Comparison of ENCODE assay signal across 8 mouse cellular contexts in the genomic region with DNA sequence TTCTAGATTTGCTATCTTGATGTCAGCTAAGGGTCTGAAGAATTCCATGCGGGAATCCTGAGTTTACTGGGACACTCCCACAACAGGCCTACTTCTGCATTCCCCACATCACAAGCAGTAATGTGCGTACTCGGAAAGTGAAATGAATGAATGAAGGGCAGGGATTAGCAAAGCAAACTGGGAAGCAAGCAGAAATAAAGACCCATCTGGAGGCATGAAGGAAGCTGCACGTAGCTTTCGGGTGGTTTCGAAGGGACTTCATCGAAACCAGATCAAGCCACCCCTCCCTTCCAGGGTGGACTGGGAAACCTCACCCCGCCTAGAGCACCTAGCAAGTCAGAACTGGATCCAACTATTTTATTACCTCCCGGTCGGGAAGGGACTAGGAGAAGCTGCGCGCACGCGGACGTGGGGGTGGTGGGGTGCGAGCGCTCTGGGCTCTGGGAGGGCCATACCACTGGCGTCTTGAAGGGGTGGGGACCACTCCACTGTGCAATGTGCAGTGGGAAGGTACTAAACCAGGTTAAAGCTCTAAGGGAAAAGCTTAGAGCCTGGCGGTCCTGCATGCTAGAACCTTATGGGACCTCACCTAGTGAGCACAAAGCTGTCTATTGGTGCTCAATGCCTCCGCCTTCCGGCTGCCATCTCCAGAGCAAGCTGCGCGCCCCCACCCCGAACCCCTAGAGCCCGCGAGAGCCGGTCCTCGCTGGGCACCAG. TPM values are rescaled to one million over a fixed set of nuclear protein-coding genes. Genes with fewer than 3 reads are reported as not detected.
DNase-seq lines count a peak whose midpoint lies in the region; ATAC-seq and TF ChIP-seq lines count a peak whose summit lies in the region.

No protein-coding gene starts in this region.

- no peak for TF ChIP-seq CTCF in bone marrow macrophage, adult 2 months (IDR thresholded peaks at IDR 0.05; ENCODE audit: low read depth, low read length)

- peak overlapping the region; percentile 56 for H3K4me2 ChIP-seq in lung, embryonic 15.5 days
- peak overlapping the region; percentile 11 for H3K4me2 ChIP-seq in hindbrain, embryonic 11.5 days (replicated peaks; ENCODE audit: low read depth, low read length)
- peak overlapping the region; percentile 45 for H3K4me2 ChIP-seq in limb, embryonic 15.5 days
- peak overlapping the region; percentile 46 for H3K4me2 ChIP-seq in neural tube, embryonic 12.5 days (replicated peaks)

- no peaks in the 10 kb centered on the region for H3K36me3 ChIP-seq in lung, embryonic 15.5 days
- H3K36me3 ChIP-seq in hindbrain, embryonic 11.5 days (ENCODE audit: control insufficient read depth, insufficient read depth, low read length), result no peaks in the 10 kb centered on the region
- no peaks in the 10 kb centered on the region for H3K36me3 ChIP-seq in limb, embryonic 15.5 days
- H3K36me3 ChIP-seq in neural tube, embryonic 12.5 days, result no peaks in the 10 kb centered on the region

- no peak for DNase-seq in lung, postnatal 14 days
- DNase-seq in hindbrain, embryonic 11.5 days (ENCODE audit: low spot score), result peak; percentile 16
- no peak for DNase-seq in cerebellum, adult 18-20 months
- DNase-seq in cerebellum, adult 9-11 months, result no peak

- no peak for TF ChIP-seq POLR2A in bone marrow macrophage, adult 2 months (IDR thresholded peaks at IDR 0.05; ENCODE audit: borderline replicate concordance, low read depth, low read length)

- WGBS in lung, embryonic 15.5 days, result 28% methylated on average over 28 of the region's 28 CpGs
- WGBS in hindbrain, embryonic 11.5 days, result 33% methylated on average over 28 of the region's 28 CpGs
- WGBS in limb, embryonic 15.5 days, result 25% methylated on average over 28 of the region's 28 CpGs
- 35% methylated on average over 28 of the region's 28 CpGs for WGBS in neural tube, embryonic 12.5 days

- H3K9me3 ChIP-seq in lung, embryonic 15.5 days, result no peaks in the 10 kb centered on the region
- no peaks in the 10 kb centered on the region for H3K9me3 ChIP-seq in hindbrain, embryonic 11.5 days (ENCODE audit: control insufficient read depth, low read length)
- no peaks in the 10 kb centered on the region for H3K9me3 ChIP-seq in limb, embryonic 15.5 days
- no peaks in the 10 kb centered on the region for H3K9me3 ChIP-seq in neural tube, embryonic 12.5 days

- peak overlapping the region; percentile 25 for H3K4me3 ChIP-seq in lung, embryonic 15.5 days
- H3K4me3 ChIP-seq in bone marrow macrophage, adult 2 months (ENCODE audit: insufficient read depth, low read length), result peak overlapping the region; percentile 35
- no peak overlapping the region for H3K4me3 ChIP-seq in hindbrain, embryonic 11.5 days (ENCODE audit: low read depth, low read length)
- H3K4me3 ChIP-seq in limb, embryonic 15.5 days, result peak overlapping the region; percentile 27
- 0 out of 2 replicates have a peak overlapping the region, but pooled peaks have one; percentile 9 for H3K4me3 ChIP-seq in neural tube, embryonic 12.5 days

- H3K27me3 ChIP-seq in lung, embryonic 15.5 days, result no peaks in the 10 kb centered on the region
- H3K27me3 ChIP-seq in hindbrain, embryonic 11.5 days (ENCODE audit: control insufficient read depth, insufficient read depth, low read length), result no peaks in the 10 kb centered on the region
- no peaks in the 10 kb centered on the region for H3K27me3 ChIP-seq in limb, embryonic 15.5 days
- H3K27me3 ChIP-seq in neural tube, embryonic 12.5 days (replicated peaks), result no peaks in the 10 kb centered on the region

- H3K4me1 ChIP-seq in lung, embryonic 15.5 days, result peaks cover 16% of the 10 kb centered on the region
- H3K4me1 ChIP-seq in bone marrow macrophage, adult 2 months (ENCODE audit: control insufficient read depth, insufficient read depth, low read length), result peaks cover 20% of the 10 kb centered on the region
- H3K4me1 ChIP-seq in hindbrain, embryonic 11.5 days (replicated peaks; ENCODE audit: control insufficient read depth, insufficient read depth, low read length), result no peaks in the 10 kb centered on the region
- H3K4me1 ChIP-seq in limb, embryonic 15.5 days, result peaks cover 16% of the 10 kb centered on the region
- no peaks in the 10 kb centered on the region for H3K4me1 ChIP-seq in neural tube, embryonic 12.5 days

- H3K27ac ChIP-seq in lung, embryonic 15.5 days, result peak overlapping the region; percentile 62
- H3K27ac ChIP-seq in bone marrow macrophage, adult 2 months (ENCODE audit: insufficient read depth, low read depth, low read length), result peak overlapping the region; percentile 80
- H3K27ac ChIP-seq in hindbrain, embryonic 11.5 days (ENCODE audit: low read depth, low read length), result no peak overlapping the region
- peak overlapping the region; percentile 87 for H3K27ac ChIP-seq in limb, embryonic 15.5 days
- no peak overlapping the region for H3K27ac ChIP-seq in neural tube, embryonic 12.5 days

- H3K9ac ChIP-seq in lung, embryonic 15.5 days, result peak overlapping the region; percentile 34
- H3K9ac ChIP-seq in hindbrain, embryonic 11.5 days (ENCODE audit: low read depth, low read length), result no peak overlapping the region
- no peak overlapping the region for H3K9ac ChIP-seq in limb, embryonic 15.5 days
- H3K9ac ChIP-seq in neural tube, embryonic 12.5 days, result no peak overlapping the region

- 0 out of 2 replicates have a peak, but pooled peaks have one; percentile 5 for ATAC-seq in lung, embryonic 15.5 days (ENCODE audit: borderline replicate concordance, extremely low read depth, low FRiP score, low TSS enrichment)
- no peak for ATAC-seq in hindbrain, embryonic 11.5 days (ENCODE audit: low FRiP score)
- ATAC-seq in limb, embryonic 15.5 days (ENCODE audit: insufficient number of reproducible peaks, low FRiP score, low TSS enrichment, low read depth), result peak; percentile 35; the same call in 1 of the 2 replicates
- no peak for ATAC-seq in neural tube, embryonic 12.5 days (ENCODE audit: low FRiP score, low read depth)

RNA-seq across cellular contexts. Expression of gene Plp2, which starts 3.3 kb away (rescaled TPM):
- polyA plus RNA-seq in lung, embryonic 15.5 days (2015; fragmentation: Nextera tagmentation; extraction: Ambion mirVana), result 186 and 191 TPM in 2 replicates
- 448 and 491 TPM in 2 replicates for polyA plus RNA-seq in bone marrow macrophage, adult 2 months (2012; ENCODE audit: insufficient read depth, insufficient read length, missing spikeins)
- 45.7 and 49.3 TPM in 2 replicates for polyA plus RNA-seq in hindbrain, embryonic 11.5 days (2014; fragmentation: Nextera tagmentation; extraction: Ambion mirVana)
- polyA plus RNA-seq in limb, embryonic 15.5 days (2015; fragmentation: Nextera tagmentation; extraction: Ambion mirVana), result 205 and 217 TPM in 2 replicates
- 31.2 and 34.6 TPM in 2 replicates for polyA plus RNA-seq in neural tube, embryonic 12.5 days (2016; fragmentation: Nextera tagmentation; extraction: Ambion mirVana)

RNA-seq across cellular contexts. Expression of gene Magix, which starts 6.6 kb away (rescaled TPM):
- polyA plus RNA-seq in lung, embryonic 15.5 days (2015; fragmentation: Nextera tagmentation; extraction: Ambion mirVana), result 0.53 and 0.62 TPM in 2 replicates
- polyA plus RNA-seq in bone marrow macrophage, adult 2 months (2012; ENCODE audit: insufficient read depth, insufficient read length, missing spikeins), result not detected in 2 replicates
- 0.07 and 0.25 TPM in 2 replicates for polyA plus RNA-seq in hindbrain, embryonic 11.5 days (2014; fragmentation: Nextera tagmentation; extraction: Ambion mirVana)
- polyA plus RNA-seq in limb, embryonic 15.5 days (2015; fragmentation: Nextera tagmentation; extraction: Ambion mirVana), result 0.47 and 1.1 TPM in 2 replicates
- 0.09 TPM in 1 of 2 replicates, not detected in the other for polyA plus RNA-seq in neural tube, embryonic 12.5 days (2016; fragmentation: Nextera tagmentation; extraction: Ambion mirVana)

RNA-seq across cellular contexts. Expression of gene Prickle3, which starts 17.4 kb away (rescaled TPM):
- polyA plus RNA-seq in lung, embryonic 15.5 days (2015; fragmentation: Nextera tagmentation; extraction: Ambion mirVana), result 8.5 and 8.8 TPM in 2 replicates
- polyA plus RNA-seq in bone marrow macrophage, adult 2 months (2012; ENCODE audit: insufficient read depth, insufficient read length, missing spikeins), result 9.3 and 10.0 TPM in 2 replicates
- 1.9 and 2.5 TPM in 2 replicates for polyA plus RNA-seq in hindbrain, embryonic 11.5 days (2014; fragmentation: Nextera tagmentation; extraction: Ambion mirVana)
- 17.7 and 18.1 TPM in 2 replicates for polyA plus RNA-seq in limb, embryonic 15.5 days (2015; fragmentation: Nextera tagmentation; extraction: Ambion mirVana)
- 2.4 and 3.0 TPM in 2 replicates for polyA plus RNA-seq in neural tube, embryonic 12.5 days (2016; fragmentation: Nextera tagmentation; extraction: Ambion mirVana)

RNA-seq across cellular contexts. Expression of gene Gpkow, which starts 22.5 kb away (rescaled TPM):
- polyA plus RNA-seq in lung, embryonic 15.5 days (2015; fragmentation: Nextera tagmentation; extraction: Ambion mirVana), result 46.9 and 49.1 TPM in 2 replicates
- polyA plus RNA-seq in bone marrow macrophage, adult 2 months (2012; ENCODE audit: insufficient read depth, insufficient read length, missing spikeins), result 27.2 and 28.7 TPM in 2 replicates
- polyA plus RNA-seq in hindbrain, embryonic 11.5 days (2014; fragmentation: Nextera tagmentation; extraction: Ambion mirVana), result 35.6 and 47.7 TPM in 2 replicates
- 36.6 and 40.3 TPM in 2 replicates for polyA plus RNA-seq in limb, embryonic 15.5 days (2015; fragmentation: Nextera tagmentation; extraction: Ambion mirVana)
- 44.1 and 46.6 TPM in 2 replicates for polyA plus RNA-seq in neural tube, embryonic 12.5 days (2016; fragmentation: Nextera tagmentation; extraction: Ambion mirVana)

RNA-seq across cellular contexts. Expression of gene Syp, which starts 36.2 kb away (rescaled TPM):
- polyA plus RNA-seq in lung, embryonic 15.5 days (2015; fragmentation: Nextera tagmentation; extraction: Ambion mirVana), result 1.9 and 3.4 TPM in 2 replicates
- 4.2 and 7.1 TPM in 2 replicates for polyA plus RNA-seq in bone marrow macrophage, adult 2 months (2012; ENCODE audit: insufficient read depth, insufficient read length, missing spikeins)
- polyA plus RNA-seq in hindbrain, embryonic 11.5 days (2014; fragmentation: Nextera tagmentation; extraction: Ambion mirVana), result 13.9 and 14.5 TPM in 2 replicates
- 1.4 and 1.7 TPM in 2 replicates for polyA plus RNA-seq in limb, embryonic 15.5 days (2015; fragmentation: Nextera tagmentation; extraction: Ambion mirVana)
- 62.2 and 71.0 TPM in 2 replicates for polyA plus RNA-seq in neural tube, embryonic 12.5 days (2016; fragmentation: Nextera tagmentation; extraction: Ambion mirVana)

Comparison
In these comparisons a context has a peak if more than half of its experiments do, and no peak if none do; other contexts are left out.
1. ATAC-seq: peak in lung, embryonic 15.5 days (single experiment) and limb, embryonic 15.5 days (single experiment); none in hindbrain, embryonic 11.5 days (single experiment) and neural tube, embryonic 12.5 days (single experiment).
2. H3K27ac ChIP-seq: peak in lung, embryonic 15.5 days (single experiment), bone marrow macrophage, adult 2 months (single experiment) and limb, embryonic 15.5 days (single experiment); none in hindbrain, embryonic 11.5 days (single experiment) and neural tube, embryonic 12.5 days (single experiment).
3. Peak in every context shown above with its lines, with median percentiles within 50 percentile points of each other: H3K4me2 ChIP-seq.